Mouse (Mus musculus) heart, adult 9 months (tissue): ENCODE measurements around the gene Mrpl24.

Source experiments
- DNase-seq, 2 experiments: peaks; one replicate each; pipeline ENCODE4 v3.0.0; 2022; ENCODE audit warnings: low spot score in 2 of 2

Mrpl24 gene

DNA sequence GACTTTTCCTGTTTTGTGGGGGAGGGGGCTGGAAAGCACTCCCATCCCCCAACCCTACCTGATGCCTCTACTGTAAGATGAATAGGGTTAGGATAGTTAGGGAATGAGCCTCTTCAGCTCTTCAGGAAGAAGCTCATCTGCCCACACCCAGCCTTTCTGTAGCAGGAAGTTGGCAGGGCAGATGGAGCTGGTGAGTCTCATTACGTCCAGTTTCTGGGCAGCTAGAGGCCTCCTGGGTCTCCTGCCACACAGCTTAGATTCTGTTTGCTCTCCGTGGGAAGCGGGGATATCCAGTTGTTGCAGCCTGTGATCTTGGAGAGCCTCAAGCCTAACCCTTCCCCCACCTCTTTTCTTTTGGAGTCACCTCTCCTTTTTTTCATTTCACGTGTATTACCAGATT is 9.4 kb upstream of the Mrpl24 start:
- no peak for DNase-seq

DNA sequence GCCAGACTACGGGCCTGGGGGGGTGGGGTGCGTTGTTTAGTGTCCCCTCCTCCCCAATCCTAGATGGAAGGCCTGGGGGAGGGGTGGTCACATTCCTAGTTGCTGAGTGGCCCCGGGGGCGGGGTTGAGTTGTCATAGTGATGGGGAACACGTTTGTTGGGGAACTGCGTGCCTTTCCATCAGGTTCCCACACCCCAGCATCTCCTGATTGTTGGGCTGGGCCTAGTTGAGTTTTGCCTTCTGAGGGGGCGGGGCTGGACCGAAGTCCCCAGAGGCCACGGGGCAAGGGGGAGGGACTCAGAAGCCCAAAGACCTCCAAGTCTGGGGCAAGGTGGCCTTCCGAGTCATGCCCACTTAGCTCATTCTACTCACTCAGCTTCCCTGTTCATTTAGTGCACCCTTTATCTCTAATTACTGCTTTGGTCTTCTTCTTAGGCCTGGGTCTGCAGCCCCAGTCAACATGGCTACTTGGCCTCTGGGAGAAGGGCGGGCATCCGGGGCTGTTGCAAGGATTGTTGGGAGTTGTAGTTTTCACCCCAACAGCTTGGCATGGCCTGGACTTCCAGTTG is 8.6 kb upstream of the Mrpl24 start:
- peak; percentile 86 to 87 for DNase-seq

DNA sequence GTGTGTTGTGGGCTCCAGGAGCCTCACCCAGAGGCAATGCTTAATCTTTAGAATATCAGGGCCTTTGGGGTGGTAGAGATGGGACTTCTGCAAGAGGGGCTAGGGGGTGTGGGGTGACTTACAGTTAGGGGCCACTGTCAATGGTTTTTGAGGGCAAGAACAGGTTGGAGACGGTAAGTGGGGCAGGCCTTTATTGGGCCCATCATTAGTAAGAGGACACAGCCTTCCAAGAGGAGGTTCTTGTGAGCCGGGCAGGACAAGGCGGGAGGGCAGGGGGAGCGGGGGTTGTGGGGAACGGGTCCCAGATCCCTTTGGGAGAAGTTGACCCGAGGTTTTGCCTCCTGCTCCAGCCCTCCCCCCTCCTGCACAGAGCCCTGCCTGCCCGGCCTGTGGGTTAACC is 5.8 kb upstream of the Mrpl24 start:
- DNase-seq = no peak

DNA sequence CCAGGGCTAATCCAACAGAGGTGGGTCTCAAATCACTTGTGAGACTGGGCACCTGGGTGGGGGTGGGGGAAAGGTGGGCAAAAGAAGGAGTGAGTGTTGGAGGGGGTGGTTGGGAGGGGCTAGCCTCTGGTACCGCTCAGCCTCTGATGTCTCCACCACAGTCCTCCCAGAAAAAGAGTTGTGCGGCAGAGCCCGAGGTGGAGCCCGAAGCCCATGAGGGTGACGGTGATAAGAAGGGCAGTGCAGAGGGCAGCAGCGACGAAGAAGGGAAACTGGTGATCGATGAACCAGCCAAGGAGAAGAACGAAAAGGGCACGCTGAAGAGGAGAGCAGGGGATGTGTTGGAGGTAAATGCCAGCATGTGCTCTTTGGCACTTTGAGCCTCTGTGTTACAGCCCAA is 5.4 kb upstream of the Mrpl24 start:
- DNase-seq = no peak

DNA sequence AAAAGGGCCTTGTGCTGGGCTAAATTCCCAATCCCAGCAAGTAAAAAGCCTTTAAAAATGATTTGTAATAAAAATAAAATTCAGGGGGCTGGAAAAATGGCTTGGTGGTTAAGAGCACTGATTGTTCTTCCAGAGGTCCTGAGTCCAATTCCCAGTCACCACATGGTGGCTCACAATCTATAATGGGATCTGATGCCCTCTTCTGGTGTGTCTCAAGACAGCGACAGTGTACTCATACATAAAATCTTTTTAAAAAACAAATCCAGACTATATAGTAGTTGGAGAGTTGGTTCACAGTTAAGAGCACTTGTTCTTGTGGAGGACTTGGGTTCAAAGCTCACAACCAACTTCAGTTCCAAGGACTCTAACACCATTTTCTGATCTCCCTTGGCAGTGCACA is 2.3 kb upstream of the Mrpl24 start:
- no peak for DNase-seq

DNA sequence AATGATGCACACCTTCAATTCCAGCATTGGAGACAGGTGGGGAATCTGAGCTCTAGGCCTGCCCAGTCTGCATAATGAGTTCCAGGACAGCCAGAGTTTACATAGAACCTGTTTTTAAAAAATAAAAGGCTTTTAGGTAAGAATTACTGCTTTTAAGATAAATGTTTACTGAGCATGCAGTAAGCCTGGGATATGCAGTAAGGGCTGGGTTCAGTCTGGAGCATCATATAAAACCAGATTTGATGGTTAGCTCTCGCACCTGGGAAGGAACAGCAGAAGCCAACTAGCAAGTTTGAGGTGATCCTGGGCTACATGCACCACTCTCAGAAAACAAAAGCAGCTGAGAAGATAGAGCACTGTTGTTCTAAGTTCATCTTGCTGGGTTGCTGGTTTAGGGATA is 755 bp upstream of the Mrpl24 start:
- DNase-seq = no peak

DNA sequence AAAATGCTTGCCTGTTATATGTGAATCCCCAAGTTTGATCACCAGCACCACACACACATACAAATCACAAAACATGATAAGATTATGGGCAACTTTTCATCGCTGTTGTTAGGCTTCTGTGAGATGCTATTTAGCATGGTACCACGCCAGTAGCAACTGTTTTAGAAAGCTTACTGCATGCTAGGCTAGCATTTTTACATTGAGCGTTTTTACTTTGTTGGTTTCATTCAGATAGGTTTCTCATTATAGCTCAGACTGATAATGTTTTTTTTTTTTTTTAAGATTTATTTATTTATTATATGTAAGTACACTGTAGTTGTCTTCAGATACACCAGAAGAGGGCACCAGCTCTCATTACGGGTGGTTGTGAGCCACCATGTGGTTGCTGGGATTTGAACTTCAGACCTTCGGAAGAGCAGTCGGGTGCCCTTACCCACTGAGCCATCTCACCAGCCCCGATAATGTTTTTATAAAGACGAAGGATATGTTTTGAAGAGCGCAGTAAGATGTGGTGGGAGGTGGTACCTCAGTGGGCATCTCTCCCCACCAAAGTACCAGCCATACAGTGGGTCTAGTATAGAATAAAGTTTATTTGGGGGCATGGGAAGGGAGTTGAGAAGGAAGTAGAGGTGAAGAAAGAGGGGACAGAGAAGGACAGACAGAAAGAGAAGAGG is 1.1 kb downstream of the Mrpl24 start:
- DNase-seq = no peak

DNA sequence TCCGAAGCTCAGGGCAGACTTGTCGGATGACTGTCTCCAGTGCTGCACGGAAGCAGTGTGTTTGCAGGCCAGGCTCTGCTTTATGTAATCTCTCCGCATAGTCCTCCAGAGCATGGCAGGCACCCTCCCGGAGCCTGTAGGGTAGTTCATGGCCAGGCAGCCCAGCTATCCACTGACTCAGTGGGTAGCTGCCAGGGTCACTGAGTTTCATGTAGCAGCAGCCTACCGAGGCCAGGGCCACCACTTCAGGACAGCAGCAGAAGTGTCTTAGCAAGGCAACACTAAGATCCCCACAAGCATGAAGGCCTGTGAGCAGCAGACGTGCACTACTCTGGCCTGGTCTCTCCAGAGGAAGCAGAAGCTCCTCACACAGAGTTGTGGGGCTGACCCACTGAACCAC is 5.7 kb downstream of the Mrpl24 start:
- no peak for DNase-seq

DNA sequence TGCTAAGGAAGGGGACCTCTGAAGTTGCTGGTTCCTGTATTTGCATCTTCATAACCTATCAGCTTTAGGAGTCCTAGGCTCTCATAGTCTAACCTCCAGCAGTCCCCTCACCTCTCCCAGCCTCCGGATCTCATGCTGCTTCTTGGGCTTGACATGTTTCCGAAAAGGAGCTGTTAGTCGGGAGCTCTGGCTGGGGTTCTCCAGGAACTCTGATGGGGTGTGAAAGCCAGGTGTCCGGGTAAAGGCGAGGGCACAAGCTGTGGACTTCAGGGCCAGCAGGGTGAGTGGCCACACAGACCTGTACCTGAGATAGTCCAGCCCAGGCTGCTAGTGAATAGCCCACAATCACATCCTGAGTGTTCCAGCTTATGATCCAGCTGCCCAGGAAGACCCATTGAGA is 8.1 kb downstream of the Mrpl24 start:
- no peak for DNase-seq

DNA sequence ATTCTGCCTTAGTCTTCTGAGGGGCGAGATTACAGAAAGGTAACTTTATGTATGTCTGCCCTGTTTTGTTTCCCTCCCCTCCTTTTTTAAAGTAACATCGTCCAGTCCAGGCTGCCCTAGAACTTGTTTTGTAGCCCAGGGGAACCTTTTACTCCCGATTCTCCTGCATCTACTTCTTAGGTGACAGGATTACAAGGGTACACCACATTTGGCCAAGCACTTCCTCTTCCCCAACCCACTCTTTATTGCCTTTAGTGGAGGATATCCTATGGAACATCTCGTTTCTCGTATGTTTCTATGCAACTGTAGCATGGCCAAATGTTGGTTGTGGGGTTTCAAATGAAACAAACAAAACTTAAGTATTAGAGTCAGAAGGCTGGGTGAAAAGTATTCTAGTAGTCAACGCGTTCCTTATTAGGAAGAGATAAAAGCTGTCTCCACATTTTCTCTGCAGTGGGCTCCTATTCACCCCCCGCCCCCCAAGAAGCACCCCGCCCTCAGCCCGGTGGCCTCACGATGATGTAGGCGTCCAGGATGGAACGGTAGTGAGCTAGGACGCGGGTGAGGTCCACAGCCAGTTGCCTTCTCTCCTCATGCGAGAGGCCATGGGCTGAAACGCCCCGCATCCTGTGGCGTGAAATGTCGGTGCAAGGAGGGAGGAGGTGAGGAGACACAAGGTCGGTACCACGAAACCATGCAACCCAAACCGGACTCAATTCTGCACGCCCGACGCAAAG is 10.2 kb downstream of the Mrpl24 start:
- DNase-seq = no peak

DNA sequence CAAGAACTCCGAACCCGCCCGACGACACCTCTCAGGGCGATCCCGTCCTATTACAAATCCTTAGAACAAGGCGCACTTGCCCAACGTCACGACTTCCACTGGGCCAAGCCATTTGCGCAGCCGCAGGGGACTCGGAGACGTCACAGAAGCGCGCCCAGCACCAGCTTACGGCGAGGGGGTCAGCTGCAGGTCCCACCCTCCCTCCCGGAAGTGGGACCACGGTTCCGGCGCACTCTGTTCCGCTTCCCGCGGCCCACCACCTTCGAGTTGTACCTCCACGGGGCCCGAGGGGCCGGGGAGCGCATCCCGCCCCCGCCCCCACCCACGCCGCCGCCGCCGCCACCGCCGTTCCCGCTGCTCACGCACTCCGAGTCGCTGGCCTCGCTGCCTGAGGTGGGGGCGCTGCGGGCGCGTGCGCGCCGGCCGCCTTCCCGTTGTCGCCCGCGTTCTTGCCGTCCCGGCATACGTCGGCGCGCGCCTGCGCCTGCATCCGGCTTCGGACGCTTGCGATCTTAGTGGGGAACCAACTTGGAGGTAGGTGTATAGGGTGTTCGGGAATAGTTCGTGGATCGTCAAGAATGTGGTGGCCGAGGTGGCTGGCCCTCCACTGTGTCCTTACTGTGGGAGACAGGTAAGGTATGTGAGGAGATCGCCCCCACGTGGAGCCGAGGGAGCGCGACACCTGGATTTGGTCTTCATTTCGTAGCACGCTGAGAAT is 10.9 kb downstream of the Mrpl24 start, which contains the start of the genes Isg20l2 and Rrnad1:
Gene Isg20l2 (plus strand): TSS at position 237 of the 718 bp plus-strand sequence.
Gene Rrnad1 (minus strand): TSS at position 640 of the 718 bp plus-strand sequence.
- peak; percentile 96 for DNase-seq

DNA sequence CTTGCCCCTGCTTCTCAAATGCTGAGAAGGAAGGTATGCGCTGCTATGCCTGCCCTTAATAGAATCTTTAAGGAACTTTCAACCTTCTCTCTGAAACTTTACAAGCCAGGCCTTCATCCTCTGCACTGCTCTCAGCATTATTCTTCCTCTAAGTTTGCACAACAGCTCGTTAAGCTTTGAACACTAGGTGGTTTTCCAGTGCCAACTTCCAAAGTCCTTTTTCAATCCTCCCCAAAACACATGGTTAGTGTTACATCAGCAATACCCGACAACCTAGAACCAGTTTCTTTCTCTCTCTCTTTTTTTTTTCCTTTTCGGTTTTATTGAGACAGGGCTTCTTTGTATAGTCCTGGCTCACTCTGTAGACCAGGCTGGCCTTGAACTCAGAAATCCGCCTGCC is 14.7 kb downstream of the Mrpl24 start:
- DNase-seq = no peak

DNA sequence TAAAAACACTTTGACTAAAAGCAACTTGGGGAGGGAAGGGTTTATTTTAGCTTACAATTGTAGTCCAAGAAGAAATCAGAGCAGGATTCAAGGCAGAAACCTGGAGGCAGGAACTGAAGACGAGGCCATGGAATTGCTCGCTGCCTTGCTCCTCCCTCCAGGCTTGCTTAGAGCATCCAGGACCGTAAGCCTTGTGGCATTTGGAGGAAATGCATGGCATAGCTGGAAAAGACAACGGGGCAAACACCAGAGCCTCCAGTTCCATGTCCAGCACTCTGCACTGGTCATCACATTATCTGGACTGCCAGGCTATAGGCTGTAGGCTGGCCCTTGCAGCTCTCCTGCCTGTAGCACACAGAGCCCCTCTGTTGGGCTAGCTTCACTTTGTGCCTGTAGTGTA is 15.2 kb downstream of the Mrpl24 start:
- no peak for DNase-seq

DNA sequence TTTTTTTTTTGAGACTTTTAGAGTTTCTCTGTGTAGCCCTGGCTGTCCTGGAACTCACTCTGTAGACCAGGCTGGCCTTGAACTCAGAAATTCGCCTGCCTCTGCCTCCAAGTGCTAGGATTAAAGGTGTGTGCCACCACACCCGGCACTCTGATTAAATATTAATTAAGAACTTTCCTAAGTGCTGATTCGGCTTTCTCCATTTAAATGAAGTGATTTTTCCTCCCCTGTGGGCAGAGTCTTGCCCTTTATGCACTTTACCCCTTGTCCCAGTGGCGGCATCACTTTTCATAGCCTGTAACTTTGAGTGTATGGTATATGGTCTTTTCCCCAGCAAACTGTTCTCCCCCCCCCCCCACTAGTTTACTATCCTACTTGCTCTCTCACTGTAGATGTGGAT is 15.9 kb downstream of the Mrpl24 start:
- DNase-seq = no peak

DNA sequence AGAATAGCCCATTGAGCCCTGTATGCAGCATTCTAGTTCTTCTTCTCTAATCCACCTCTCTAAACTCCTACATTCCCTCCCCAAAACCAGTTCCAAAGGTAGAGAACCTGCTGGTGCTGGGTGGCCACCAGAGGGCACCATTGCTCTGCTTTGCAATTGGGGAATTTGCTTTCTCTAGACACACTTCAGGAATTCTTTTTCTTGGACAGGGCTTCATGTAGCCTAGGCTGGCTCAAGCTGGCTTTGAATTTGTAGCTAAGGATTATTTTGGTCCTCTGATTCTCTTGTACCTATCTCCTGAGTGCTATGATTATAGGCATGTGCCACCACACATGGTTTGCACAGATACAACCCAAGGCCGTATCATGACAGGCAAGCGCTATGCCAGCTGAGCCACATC is 16.5 kb downstream of the Mrpl24 start:
- DNase-seq = peak in 1 of 2 experiments; percentile 56

DNA sequence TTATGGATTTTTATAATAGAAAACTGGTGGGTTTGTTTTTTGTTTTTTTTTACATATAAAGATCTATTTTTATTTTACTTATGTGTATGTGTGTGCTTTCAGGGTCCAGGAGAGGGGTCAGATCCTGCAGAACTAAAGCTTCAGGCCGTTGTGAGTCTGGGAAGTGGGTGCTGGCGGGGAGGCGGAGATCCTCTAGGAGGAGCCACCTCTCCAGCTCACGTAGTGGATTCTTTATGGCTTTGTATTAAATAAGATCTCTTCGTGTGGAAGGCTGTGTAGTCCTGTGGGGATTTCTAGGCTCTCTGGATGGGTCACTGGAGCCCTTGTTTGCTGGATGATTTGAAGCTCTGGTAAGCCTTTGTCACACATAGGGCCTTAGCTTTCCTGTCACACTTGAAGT is 21.3 kb downstream of the Mrpl24 start:
- DNase-seq = no peak

DNA sequence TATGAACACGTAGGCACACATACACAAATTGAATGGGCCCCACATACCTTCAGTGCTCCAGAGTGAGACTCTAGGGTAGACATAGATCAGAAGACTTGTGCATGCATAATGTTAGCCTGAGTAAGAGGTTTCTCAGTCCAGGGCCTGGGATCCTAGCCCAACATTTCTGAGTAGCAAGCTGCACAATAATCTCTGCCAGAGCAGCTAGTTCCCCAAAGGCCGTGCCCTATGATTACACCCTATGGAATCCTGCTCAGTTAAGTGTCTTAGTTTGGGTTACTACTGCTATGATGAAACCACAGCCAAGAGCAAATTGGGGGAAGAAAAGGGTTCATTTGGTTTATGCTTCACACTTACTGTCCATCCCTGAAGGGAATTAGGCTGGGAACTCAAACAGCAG is 23.2 kb downstream of the Mrpl24 start:
- no peak for DNase-seq

DNA sequence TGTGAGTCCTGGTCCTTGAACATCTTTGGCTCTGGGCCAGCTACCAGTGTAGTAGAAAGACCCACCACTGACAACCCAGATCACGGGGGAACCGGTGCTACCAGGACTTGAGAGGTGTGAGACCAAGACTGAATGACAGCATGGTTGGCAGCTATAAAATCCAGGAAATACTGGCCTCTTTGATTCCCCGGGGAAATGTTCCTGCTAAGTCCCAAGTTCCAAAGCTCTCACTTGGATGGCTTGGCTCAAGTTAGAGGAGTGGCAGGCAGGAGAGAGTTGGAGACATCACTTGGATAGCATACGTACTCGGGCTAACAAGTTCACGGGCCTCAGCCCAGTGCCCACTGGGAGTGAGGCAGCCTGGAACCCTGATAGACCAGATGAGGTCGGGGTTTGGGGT is 24.3 kb downstream of the Mrpl24 start:
- no peak for DNase-seq

DNA sequence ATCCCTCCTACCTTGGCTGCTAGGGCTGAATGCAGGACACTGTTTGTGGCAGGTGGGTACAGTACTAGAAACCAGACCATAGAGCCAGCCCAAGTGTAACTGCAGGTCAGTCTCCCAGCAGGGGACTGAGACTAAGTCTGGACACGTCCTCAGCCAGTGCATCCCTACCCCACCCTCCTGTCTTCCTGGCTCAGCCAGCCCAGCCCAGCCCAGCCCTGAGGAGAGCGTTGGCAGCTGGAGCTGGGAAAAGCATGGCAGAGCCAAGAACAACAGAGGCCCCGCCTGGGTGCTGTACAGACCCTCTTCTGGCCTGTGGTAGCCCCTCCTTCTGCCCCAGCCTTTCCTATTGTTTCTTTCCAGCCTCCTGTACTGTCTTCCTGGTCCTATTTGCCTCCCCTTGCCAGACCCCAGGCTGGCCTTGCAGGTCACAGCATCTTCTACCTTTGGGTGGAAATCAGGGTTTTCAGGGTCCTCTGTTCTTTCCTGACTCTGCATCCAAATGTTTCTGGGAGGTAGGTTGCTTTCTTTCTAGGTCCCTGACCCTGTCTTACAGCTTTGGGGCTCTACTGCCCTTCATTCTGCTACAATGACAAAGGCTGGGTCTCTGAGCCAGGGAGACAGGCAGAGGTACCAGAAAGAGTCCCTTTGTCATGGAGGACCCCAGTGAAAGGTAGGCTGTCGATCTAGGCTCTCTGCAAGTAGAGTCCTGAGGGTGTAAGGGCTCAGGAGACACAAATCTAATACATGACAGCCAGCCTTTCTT is 25.7 kb downstream of the Mrpl24 start:
- DNase-seq = peak in 1 of 2 experiments; percentile 21

DNA sequence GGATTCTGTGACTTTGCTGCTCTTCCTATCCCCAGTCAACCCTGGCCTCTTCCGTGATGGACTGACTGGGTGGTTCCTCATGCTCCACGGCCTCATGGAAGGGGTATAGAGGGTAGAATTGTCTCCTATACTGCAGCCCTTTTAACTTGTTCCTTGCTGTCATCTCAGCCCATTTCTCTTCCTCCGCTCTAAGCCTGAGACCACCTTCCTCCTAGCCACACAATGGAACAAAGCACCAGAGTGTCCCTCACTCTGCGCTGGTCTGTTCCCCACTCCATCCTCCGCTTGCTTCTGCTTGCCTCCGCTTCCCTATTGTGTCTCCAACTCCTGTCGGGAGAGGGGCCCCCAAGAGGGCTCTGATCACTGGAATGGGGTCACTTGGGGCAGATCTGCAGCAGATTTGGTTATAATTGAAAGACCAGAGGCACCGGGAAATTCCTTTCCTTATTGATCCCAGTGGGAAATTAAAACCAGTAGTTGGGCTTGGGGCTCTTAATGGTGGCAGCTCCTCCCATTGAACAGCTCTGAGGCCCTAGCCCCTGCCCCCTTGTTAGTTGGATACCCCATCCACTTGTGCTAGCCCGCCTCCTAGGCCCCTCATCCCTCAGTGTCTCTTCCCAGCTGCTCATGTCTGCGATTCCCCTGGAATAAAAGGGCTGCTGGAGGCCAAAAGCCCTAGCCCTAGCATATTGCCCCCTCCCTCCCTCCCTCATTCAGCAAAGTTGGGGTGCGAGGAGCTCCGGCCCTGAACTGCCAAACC is 26.7 kb downstream of the Mrpl24 start:
- no peak for DNase-seq

DNA sequence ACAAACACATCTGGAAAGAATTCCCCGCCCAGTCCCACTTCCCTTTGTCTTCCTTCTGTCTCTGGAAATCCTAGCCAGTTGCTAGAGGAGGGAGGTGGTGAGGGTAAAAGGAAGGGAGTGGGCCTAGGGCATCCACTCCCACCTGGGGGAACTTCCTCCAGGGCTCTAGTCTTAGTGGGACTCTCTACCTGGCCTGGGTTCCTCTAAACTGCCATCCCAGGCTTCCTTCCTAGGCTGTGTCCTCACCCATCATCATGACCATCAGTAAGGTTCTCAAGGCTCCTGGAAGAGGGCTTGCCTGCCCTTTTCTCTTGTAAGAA is 27.2 kb downstream of the Mrpl24 start:
- DNase-seq = no peak
